Mouse (Mus musculus) left cerebral cortex, adult 8-10 months (tissue): ENCODE results near the gene Gm21721. TPM values are rescaled to one million over a fixed set of nuclear protein-coding genes. Genes with fewer than 3 reads are reported as not detected.
"Not testable (repeated sequence)": the region's sequence is repeated elsewhere in the genome, so short reads cannot be mapped to it uniquely, and the experiment has no call there.

Experiments
- DNase-seq, 2 experiments: peaks; one replicate each; pipeline ENCODE4 v3.0.0; 2022; ENCODE audit warnings: low spot score in 2 of 2
- total RNA-seq, 4 experiments: library from RNA; stranded (reverse); gene quantifications; 2 replicates each; pipeline ENCODE4 v1.2.4; 2022

Gm21721 gene
- total RNA-seq: not detected

DNA sequence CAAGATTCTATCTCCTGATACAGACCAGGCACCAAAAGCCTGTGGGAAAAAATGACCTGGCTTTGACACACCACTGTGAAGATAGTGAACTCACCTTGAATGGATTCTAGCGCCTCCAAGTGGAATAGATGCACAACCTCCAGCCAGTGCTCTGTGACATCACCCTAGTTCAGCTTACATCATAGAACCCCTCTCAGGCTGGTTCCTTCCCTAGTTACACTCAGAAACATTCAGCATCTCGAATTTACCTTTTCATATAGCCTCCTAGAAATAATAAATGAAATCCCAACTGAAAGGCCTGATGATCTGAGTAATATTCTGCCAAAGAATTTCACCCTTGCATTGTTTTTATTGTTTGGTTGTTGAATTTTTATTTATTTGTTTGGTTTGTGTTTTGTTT is at the start of gene Gm21721:
Gene Gm21721, minus strand, starts transcription at position 101 of the 400 bp plus-strand sequence.
- not testable (repeated sequence) for DNase-seq

Other genes with a start within 250 kb of the Gm21721 start
- gene Gm21292, start 68.3 kb downstream of the Gm21721 start, total RNA-seq: not detected
- not detected for gene Gm21812, start 145.0 kb upstream of the Gm21721 start, total RNA-seq
- not detected for gene Gm21874, start 214.0 kb upstream of the Gm21721 start, total RNA-seq